Mouse (Mus musculus): ENCODE measurements around the gene Odf4.

- no peak for TF ChIP-seq CTCF (IDR thresholded peaks at IDR 0.05; ENCODE audit: borderline replicate concordance, extremely low read depth, insufficient read depth, insufficient read length)
- no peak for TF ChIP-seq POLR2A (IDR thresholded peaks at IDR 0.05; ENCODE audit: borderline replicate concordance, extremely low read depth, insufficient read depth, insufficient read length, poor library complexity, severe bottlenecking)
Measured at GRCm38 (mm10) chr11:68907251-68907650, 19.6 kb downstream of the Odf4 start.
